Mouse (Mus musculus): ENCODE results near the gene A730049H05Rik. TPM values are rescaled to one million over a fixed set of nuclear protein-coding genes. Genes with fewer than 3 reads are reported as not detected.

A730049H05Rik gene
- polyA plus RNA-seq, 1 experiment from 2014 or later = 0.09 TPM

DNA sequence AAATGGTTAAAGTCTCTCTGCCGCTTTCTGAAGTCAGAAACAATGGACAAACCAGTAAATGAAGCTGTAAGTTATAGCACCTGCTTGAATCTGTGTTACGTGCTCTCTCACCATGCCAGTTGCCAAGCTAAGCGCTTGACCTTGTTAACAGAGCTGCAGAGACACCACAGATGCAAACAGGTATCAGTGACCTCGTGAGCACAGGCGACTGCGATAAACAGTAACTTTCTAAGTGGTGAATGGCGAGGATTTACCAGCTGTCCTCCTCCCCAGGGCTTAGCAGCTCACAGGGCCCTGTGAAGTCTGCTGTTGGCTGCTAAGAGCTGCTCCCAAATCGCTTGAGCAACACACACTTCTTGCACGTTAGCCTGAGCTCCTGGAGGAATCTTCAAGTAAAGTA, 46.3 kb downstream of the A730049H05Rik start:
- no peaks in the 10 kb centered on the region for H3K36me3 ChIP-seq
- 63% methylated on average over 9 of the region's 9 CpGs for WGBS (ENCODE audit: insufficient replicate concordance)

DNA sequence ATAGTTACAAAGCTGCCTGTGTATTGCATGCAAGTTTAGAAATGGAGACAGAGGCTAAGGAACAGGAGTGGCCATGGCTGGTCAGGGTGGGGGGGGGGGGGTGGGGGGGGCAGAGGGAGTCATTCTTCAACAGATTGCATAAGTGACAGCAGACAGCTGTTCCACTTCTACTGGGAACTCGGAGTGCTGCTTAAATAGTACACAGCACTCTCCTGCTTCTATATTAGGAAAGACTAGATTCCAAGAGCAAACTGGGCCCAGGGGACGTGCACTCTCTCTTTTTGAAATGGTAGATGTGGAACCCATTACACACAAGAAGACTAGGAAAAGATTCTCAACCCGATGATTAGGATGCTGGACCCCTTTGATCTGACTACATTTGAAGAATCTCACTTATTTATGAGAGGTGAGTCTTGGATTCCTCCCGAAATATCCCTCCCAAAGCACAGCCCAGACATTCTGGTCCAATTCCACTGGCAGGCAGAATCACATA, 52.9 kb downstream of the A730049H05Rik start, which contains the start of gene Gm15737:
Gene Gm15737 (plus strand): TSS at position 269 of the 493 bp plus-strand sequence.
- Histone ChIP-seq H3K4me3 (replicated peaks) (no peak within 1 kb of the TSS), H3K4me1 (replicated peaks) (no peaks in the 10 kb centered on the region), H3K36me3 (no peaks in the 10 kb centered on the region), H3K9ac (no peak within 1 kb of the TSS), H3K4me2 (no peak within 1 kb of the TSS), H3K9me3 (replicated peaks) (no peaks in the 10 kb centered on the region), H3K27ac (no peak within 1 kb of the TSS), H3K27me3 (no peaks in the 10 kb centered on the region)
- 54% methylated on average over 4 of the region's 4 CpGs for WGBS (ENCODE audit: insufficient replicate concordance)
- DNase-seq (no peak), ATAC-seq (ENCODE audit: low read depth) (no peak)

More for the DNA sequence above, 46.3 kb downstream of the A730049H05Rik start:
- Histone ChIP-seq H3K9me3 (replicated peaks) (no peaks in the 10 kb centered on the region), H3K27ac (no peak overlapping the region), H3K4me1 (replicated peaks) (no peaks in the 10 kb centered on the region), H3K9ac (no peak overlapping the region), H3K4me3 (replicated peaks) (no peak overlapping the region), H3K27me3 (no peaks in the 10 kb centered on the region), H3K4me2 (no peak overlapping the region)
- ATAC-seq (ENCODE audit: low read depth) (no peak), DNase-seq (no peak)

DNA sequence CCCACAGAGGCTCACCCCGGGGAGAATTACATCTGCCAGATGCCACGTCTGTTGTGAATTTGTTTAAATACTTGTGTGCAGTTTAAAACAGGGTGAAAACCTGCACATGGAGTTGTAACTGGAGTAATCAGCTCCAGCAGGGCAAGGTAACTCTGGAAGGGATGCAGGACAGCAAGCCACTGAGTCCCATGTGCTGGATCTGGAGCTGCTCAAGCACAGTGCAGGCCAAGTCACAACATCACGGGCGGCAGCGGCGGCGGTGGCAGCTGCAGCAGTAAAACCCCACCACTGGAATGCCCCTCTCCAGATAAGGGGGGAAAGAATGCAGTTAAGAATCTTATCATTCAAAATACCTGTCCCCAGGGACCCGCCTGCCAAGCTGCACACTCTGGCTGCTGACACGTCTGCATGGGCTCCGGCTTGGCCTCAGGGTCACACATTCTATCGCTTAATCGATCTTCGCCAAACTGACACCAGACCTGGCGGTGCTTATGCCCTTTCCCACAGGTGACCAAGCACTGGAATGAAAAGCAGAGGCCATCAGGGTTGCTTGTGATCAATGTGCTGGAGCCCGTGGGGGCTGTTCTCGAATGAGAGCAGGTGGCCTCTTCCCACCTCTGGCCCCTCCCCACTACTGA, 53.4 kb downstream of the A730049H05Rik start:
- no peaks in the 10 kb centered on the region for H3K36me3 ChIP-seq
- H3K4me1 ChIP-seq (replicated peaks) = no peaks in the 10 kb centered on the region
- H3K4me3 ChIP-seq (replicated peaks) = no peak overlapping the region
- DNase-seq (no peak), ATAC-seq (ENCODE audit: low read depth) (no peak)
- no peaks in the 10 kb centered on the region for H3K27me3 ChIP-seq
- no peaks in the 10 kb centered on the region for H3K9me3 ChIP-seq (replicated peaks)
- H3K9ac ChIP-seq = no peak overlapping the region
- WGBS (ENCODE audit: insufficient replicate concordance) = 63% methylated on average over 16 of the region's 16 CpGs
- H3K4me2 ChIP-seq = no peak overlapping the region
- H3K27ac ChIP-seq = no peak overlapping the region

DNA sequence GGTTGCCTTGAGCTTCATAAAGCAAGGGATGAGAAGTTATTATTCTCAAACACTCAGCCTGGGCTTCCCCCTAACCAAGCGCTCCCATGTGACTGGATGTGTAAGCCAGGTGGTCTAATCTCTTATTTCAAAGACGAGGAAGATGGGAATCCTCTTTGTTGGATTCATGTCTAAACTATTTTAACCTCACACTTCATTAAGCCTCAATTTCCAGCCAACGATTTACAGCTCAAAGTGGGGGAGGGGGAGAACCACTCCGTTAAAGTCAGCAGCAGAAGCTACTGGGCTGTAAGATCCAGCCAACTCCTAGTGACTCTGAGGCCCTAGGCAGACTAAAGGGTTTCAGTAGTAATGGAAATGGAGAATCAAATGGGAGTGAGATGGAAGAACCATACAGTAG, 55.5 kb downstream of the A730049H05Rik start:
- Histone ChIP-seq H3K4me2 (no peak overlapping the region), H3K9me3 (replicated peaks) (no peaks in the 10 kb centered on the region), H3K27me3 (no peaks in the 10 kb centered on the region), H3K36me3 (no peaks in the 10 kb centered on the region), H3K4me3 (replicated peaks) (no peak overlapping the region), H3K27ac (no peak overlapping the region), H3K9ac (no peak overlapping the region), H3K4me1 (replicated peaks) (no peaks in the 10 kb centered on the region)
- DNase-seq = no peak
- ATAC-seq (ENCODE audit: low read depth) = no peak
- WGBS (ENCODE audit: insufficient replicate concordance) = 62% methylated on average over 4 of the region's 4 CpGs

DNA sequence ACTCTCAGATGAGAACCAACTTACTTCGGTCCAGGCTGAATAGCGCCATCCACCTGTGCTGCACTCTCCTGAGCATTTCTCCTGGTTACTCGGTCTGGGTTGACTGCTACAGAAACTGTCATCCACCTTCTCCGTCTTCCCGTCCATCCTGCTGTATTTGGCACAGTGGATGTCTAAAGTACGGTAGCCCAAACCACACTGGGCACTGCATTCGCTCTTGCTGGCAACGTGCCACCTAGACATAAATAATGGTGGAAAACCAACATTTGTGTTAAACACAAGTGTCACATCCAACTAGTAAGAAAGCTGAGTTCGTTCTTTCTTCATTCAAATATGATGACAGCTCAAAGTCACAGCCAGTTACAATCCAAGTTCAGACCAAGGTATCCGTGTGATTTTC, 56.5 kb downstream of the A730049H05Rik start:
- Histone ChIP-seq H3K27me3 (no peaks in the 10 kb centered on the region), H3K4me2 (no peak overlapping the region), H3K36me3 (no peaks in the 10 kb centered on the region), H3K9me3 (replicated peaks) (no peaks in the 10 kb centered on the region), H3K4me1 (replicated peaks) (no peaks in the 10 kb centered on the region), H3K27ac (no peak overlapping the region), H3K9ac (no peak overlapping the region), H3K4me3 (replicated peaks) (no peak overlapping the region)
- DNase-seq = no peak
- WGBS (ENCODE audit: insufficient replicate concordance) = 73% methylated on average over 10 of the region's 10 CpGs
- ATAC-seq (ENCODE audit: low read depth) = no peak

DNA sequence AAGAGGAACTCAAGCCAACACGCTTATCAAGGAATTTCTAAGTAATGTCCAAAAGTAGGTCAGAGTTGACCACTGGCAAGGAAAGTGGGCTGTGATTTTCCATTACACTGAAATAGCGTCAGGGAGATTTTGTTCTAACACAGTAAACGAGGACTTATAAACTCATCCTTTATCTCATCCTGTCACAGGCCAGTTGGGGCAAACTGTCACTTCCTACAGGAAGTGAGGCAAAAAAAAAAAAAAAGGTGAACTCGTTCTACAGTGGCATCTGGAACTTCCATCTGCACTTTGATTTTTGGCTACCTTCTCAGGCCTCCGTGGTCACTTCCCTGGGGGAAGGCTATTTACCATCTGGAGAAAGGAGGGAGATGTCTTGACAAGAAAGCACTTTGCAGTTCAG, 58.6 kb downstream of the A730049H05Rik start:
- 13% methylated on average over 5 of the region's 5 CpGs for WGBS (ENCODE audit: insufficient replicate concordance)
- H3K4me2 ChIP-seq = no peak overlapping the region
- DNase-seq = no peak

DNA sequence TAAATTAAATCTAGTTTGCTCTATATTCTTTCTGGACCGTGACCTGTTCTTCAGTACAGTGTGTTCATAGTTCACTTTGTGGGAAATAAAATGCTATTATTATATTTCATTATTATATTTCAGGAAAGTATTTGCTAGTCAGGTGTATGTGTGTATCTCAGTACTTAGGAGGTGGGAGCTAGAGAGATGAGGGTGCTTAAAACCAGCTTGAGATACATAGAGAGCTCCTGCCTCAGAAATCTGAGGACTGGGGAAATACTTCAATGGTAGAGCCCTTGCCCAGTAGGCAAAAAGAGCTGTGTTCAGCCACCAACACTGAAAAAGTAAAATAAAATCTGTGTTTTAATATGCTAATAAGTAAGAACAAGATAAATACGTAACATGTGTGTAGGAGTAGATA, 59.1 kb downstream of the A730049H05Rik start:
- 54% methylated on average over 2 of the region's 2 CpGs for WGBS (ENCODE audit: insufficient replicate concordance)
- ATAC-seq (ENCODE audit: low read depth) = no peak
- Histone ChIP-seq H3K4me2 (no peak overlapping the region), H3K4me1 (replicated peaks) (no peaks in the 10 kb centered on the region), H3K36me3 (no peaks in the 10 kb centered on the region), H3K27ac (no peak overlapping the region), H3K9me3 (replicated peaks) (no peaks in the 10 kb centered on the region), H3K4me3 (replicated peaks) (no peak overlapping the region), H3K9ac (no peak overlapping the region), H3K27me3 (no peaks in the 10 kb centered on the region)
- DNase-seq = no peak

More for the DNA sequence above, 58.6 kb downstream of the A730049H05Rik start:
- H3K4me3 ChIP-seq (replicated peaks) = no peak overlapping the region
- H3K9me3 ChIP-seq (replicated peaks) = no peaks in the 10 kb centered on the region
- H3K36me3 ChIP-seq = no peaks in the 10 kb centered on the region
- no peaks in the 10 kb centered on the region for H3K27me3 ChIP-seq
- ATAC-seq (ENCODE audit: low read depth) = no peak
- no peaks in the 10 kb centered on the region for H3K4me1 ChIP-seq (replicated peaks)
- no peak overlapping the region for H3K9ac ChIP-seq
- no peak overlapping the region for H3K27ac ChIP-seq

DNA sequence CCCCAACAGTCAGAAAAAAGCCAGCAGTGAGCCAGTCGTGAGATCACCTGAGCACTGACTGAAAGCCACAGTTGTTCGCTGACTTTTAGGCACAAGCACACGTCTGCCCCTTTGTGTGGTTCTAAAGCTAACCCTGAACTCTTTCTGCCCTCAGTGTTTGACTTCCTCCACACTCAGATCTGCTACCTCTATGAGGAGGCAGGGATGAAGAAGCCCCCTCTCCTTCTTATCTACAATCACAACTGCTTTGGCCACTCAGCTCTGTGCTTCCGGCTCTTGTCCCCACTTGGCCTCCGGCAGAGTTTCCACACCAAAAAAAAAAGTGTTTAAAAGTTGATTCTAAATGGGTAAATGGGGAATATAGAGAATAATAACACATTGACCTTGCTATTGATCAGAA, 59.8 kb downstream of the A730049H05Rik start:
- Histone ChIP-seq H3K27me3 (no peaks in the 10 kb centered on the region), H3K4me2 (no peak overlapping the region), H3K4me3 (replicated peaks) (no peak overlapping the region), H3K36me3 (no peaks in the 10 kb centered on the region), H3K4me1 (replicated peaks) (no peaks in the 10 kb centered on the region), H3K27ac (no peak overlapping the region), H3K9me3 (replicated peaks) (no peaks in the 10 kb centered on the region), H3K9ac (no peak overlapping the region)
- WGBS (ENCODE audit: insufficient replicate concordance) = 12% methylated on average over 5 of the region's 5 CpGs
- no peak for ATAC-seq (ENCODE audit: low read depth)
- DNase-seq = no peak

DNA sequence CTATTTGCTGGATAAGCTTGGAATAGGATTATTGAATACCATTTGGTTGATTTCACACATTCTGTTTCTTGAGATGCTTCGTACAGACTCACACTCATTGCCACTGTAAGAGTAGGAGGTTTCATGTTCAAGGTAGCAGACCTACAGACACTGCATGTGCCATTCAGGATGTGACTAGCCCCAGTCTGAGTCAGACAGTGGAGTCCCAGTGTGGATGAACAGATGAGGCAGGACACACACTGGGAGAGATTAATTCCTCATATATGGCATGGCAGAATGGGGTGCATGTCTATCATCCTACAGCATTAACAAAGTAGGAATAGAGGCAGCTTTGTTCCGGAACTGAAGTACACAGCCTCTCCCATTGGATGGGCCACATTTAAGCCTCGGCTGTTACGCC, 61.0 kb downstream of the A730049H05Rik start:
- H3K36me3 ChIP-seq = no peaks in the 10 kb centered on the region
- H3K4me2 ChIP-seq = no peak overlapping the region
- no peaks in the 10 kb centered on the region for H3K4me1 ChIP-seq (replicated peaks)
- no peak for ATAC-seq (ENCODE audit: low read depth)
- WGBS (ENCODE audit: insufficient replicate concordance) = 79% methylated on average over 4 of the region's 4 CpGs
- H3K9me3 ChIP-seq (replicated peaks) = no peaks in the 10 kb centered on the region
- no peak overlapping the region for H3K9ac ChIP-seq
- H3K4me3 ChIP-seq (replicated peaks) = no peak overlapping the region
- DNase-seq = no peak
- H3K27ac ChIP-seq = no peak overlapping the region
- H3K27me3 ChIP-seq = no peaks in the 10 kb centered on the region

DNA sequence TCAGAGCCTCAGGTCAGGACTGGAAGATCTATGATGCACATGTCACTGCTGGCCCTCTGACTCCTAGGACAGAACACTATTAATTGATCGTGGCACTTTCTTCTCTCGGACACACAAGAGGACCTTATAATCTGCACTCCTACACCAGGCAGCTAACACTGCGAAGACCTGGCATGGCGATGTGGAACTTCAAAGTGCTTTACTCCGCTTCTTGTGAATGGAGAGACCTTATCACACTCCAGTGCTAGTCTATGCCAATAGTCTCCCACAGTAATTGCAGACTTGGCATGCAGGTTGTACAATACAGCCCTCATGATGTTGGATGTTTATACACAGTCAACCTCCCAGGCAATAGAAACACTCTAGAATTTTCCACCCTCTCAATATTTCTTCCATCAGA, 62.5 kb downstream of the A730049H05Rik start:
- Histone ChIP-seq H3K27me3 (no peaks in the 10 kb centered on the region), H3K27ac (no peak overlapping the region), H3K4me2 (no peak overlapping the region), H3K4me1 (replicated peaks) (no peaks in the 10 kb centered on the region), H3K9me3 (replicated peaks) (no peaks in the 10 kb centered on the region), H3K9ac (no peak overlapping the region), H3K4me3 (replicated peaks) (no peak overlapping the region), H3K36me3 (no peaks in the 10 kb centered on the region)
- DNase-seq (no peak), ATAC-seq (ENCODE audit: low read depth) (no peak)
- 76% methylated on average over 5 of the region's 5 CpGs for WGBS (ENCODE audit: insufficient replicate concordance)

DNA sequence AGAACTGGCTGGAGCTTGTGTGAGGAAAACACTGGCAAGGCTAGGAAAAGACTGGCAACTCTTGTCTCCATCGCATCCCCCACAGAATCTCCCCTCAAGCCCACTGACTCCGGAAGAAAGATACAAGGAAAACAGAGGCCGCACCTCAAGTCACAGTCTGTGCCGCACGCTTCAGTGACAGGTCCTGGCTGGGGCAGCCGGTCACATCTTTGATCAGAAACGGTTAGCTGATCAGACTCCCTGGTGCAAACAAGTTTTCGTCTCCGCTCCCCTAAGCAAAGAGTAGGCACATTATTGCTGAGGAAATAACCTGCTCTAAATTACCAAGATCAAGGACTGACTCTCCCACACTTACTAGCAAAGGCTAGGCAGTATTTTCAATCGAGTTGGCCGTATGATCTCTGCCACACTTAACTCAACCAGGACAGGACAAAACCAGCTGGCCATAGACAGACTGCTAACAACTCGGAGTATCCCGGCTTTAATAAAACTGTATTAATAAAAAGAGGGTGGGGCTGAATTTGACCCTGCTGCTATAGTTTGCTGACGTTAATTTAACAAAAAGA, 63.5 kb downstream of the A730049H05Rik start:
- Histone ChIP-seq H3K4me3 (replicated peaks) (no peak overlapping the region), H3K9me3 (replicated peaks) (no peaks in the 10 kb centered on the region), H3K4me2 (no peak overlapping the region), H3K27me3 (no peaks in the 10 kb centered on the region), H3K27ac (no peak overlapping the region), H3K4me1 (replicated peaks) (no peaks in the 10 kb centered on the region), H3K9ac (no peak overlapping the region), H3K36me3 (no peaks in the 10 kb centered on the region)
- ATAC-seq (ENCODE audit: low read depth) (no peak), DNase-seq (no peak)
- 80% methylated on average over 14 of the region's 14 CpGs for WGBS (ENCODE audit: insufficient replicate concordance)

DNA sequence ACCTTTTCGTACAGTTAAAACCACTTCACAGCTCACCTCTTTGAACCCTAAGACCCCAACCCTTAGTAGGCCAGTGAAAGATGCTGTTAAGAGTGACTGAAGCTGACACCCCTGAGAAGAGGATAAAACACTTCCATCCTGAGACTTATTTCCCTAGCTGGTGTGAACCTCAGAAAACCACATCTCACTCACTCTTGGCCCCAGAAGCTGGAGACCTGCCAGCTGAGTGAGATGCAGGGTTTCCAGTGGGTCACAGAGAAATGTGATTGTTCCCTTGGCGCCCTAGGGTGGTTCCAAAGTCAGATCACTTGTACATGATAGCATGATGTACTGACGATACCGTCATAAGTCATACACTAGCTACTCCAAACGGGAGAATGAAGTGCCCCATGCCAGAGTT, 66.2 kb downstream of the A730049H05Rik start:
- H3K9me3 ChIP-seq (replicated peaks) = no peaks in the 10 kb centered on the region
- H3K4me3 ChIP-seq (replicated peaks) = no peak overlapping the region
- no peak overlapping the region for H3K4me2 ChIP-seq
- WGBS (ENCODE audit: insufficient replicate concordance) = 71% methylated on average over 5 of the region's 5 CpGs
- H3K27ac ChIP-seq = no peak overlapping the region
- no peak for ATAC-seq (ENCODE audit: low read depth)
- H3K36me3 ChIP-seq = no peaks in the 10 kb centered on the region
- no peak overlapping the region for H3K9ac ChIP-seq
- no peak for DNase-seq
- H3K27me3 ChIP-seq = no peaks in the 10 kb centered on the region
- H3K4me1 ChIP-seq (replicated peaks) = no peaks in the 10 kb centered on the region

Data from liver, embryonic 13.5 days (tissue).